Mouse (Mus musculus) heart, postnatal 25 days (tissue): ENCODE data around the gene Mst1. TPM values are rescaled to one million over a fixed set of nuclear protein-coding genes. Genes with fewer than 3 reads are reported as not detected.

Source experiments
- DNase-seq: peaks from one replicate; pipeline ENCODE4 v3.0.0; 2022; ENCODE audit warnings: low spot score
- intact Hi-C: fragments of 180-260 bp; cut with DNase I; formaldehyde crosslinking; loops from one replicate; pipeline ENCODE4 v1.15.1; 2025
- microRNA-seq: library from miRNA; unstranded; fragments of <30 nt; microRNA quantifications from one replicate; pipeline ENCODE4 v1.2.0, GENCODE M21; 2022
- total RNA-seq, 2 experiments: library from RNA; stranded (reverse); gene quantifications; 2 replicates each; pipeline ENCODE4 v1.2.3; 2021

Gene Mst1
- total RNA-seq, 2 experiments from 2014 or later: not detected

DNA sequence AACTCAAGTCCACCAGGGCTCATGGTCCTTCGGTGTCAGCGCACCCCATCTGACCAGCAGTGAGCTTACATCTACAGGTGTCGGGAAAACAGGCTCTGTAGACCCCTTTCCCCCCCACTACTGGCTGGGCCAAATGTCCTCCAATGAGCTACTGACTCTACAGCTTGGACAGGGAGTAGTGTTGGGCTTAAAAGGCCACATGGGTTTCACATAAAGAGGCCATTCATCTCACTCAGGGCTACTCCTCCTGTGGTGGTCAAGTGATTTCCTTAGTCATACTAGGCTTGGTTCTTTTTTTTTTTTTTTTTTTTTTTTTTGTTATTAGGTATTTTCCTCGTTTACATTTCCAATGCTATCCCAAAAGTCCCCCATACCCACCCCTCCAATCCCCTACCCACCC lies 43.7 kb downstream of the Mst1 start:
- intact Hi-C loops: no loop called here
- DNase-seq: no peak

DNA sequence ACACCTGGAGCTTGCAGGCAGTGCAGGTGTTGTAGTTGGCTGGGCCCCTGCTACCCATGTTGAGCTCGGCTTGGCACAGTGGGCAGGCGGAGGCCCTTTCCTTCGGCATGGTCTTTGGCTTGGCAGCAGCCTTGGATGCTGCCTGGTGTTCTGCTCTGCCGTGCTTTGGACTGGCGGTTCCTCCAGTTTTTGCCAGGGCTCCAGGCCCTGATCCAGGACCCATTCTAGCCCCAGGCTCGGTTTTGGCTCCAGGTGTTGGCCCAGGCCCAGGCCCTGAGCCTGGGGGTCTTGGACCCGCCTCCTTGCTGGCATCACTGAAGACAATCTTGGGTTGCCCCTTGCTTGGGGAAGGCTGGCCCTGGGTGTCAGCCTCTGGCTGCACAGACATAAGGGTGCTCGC lies 45.5 kb downstream of the Mst1 start:
- DNase-seq: no peak
- intact Hi-C loops: no loop called here

DNA sequence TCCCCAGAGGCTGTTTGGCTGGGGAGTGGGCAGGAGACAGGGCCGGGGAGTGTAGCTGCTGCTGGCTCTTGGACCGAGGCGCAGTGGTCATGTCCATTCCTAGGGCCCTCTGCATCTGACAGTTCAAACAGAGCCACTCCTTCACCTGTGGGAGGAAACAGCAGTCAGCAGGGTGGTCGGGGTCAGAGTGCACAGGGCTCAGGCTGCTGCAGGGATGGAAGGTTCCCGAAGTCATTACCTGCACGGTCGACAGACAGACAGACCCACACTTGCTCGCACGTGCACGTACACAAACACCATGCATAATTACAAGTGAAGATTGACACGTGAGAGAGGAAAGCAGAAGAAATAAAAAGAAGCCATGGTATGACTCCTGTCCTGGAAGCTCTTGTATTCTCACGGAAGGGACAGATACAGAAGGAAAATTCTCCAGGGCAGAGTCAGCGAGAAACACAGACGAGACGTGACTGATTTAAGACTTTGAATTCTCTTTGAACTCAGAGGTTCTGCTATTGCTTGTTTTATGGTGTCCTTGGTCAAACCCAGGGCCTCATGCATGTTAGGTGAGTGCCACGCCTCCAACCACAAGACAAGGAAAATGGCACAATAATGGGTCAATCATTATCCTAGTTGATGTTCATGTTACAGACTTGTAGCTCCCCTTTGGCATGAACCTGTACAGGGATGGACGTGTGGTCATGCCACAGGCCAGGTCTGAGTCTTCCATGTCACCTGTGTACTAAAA lies 46.4 kb downstream of the Mst1 start:
- intact Hi-C loops: no loop called here
- DNase-seq: no peak

DNA sequence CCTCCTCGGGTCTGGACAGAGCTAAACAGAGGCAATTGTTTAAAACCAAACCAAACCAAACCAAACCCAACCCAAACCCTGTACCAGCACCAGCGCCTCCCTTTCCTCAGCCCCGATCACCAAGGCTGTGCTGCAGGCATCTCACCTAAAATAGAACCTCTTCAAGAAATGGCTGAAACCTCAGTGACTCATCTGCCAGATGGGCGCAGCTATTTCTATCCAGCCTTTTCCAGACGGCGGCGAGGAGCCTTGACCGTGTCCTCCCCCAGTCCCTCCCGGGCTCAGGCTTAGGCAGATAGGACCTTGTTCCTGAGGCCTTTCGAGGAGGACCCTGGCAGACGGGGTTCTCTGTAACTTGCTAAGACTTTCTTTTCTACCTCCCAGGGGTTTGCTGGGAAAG lies 48.0 kb downstream of the Mst1 start:
- no peak for DNase-seq
- intact Hi-C loops: no loop called here

DNA sequence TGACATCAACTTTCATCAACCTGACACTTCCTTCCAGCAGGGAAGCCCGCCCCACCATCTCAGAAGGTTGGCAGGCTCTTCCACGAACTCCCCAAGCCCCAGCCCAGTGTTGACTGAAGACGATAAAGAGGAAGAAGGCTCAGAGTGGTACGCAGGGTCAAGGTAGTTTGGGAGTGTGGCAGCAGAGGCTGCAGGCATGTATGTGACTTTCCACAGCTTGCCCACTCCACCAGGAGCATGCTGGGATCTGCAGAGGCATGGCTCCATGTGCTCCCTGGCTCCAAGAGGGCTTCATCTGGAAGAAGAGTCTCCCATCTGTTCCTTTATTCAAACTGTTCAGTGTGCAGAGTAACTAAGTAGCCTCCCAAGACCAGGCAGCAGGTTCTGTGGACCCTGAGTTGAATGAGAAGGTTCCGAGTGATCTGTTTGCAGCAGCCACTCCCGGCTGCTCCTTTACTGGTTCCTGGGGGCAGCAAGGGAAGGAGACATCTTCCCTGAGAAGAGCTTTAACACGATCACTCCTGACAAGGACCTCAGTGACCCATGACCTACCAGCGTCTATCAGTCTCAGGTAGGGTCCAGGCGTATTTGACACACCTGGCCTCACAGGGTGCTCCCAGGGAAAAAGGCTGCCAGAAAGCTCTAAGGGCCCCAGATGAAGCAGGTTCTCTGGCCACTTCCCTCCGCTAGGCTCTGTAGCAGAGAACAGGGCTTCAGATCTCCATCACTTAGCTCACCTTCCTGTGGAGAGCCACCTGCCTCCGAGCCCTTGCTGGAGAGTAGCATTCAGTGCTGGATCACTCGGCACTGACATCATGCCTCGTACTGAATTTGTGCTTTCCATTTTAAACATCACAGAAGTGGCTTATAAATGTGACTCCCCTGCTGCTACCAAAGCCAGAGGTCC lies 49.1 kb downstream of the Mst1 start:
- no peak for DNase-seq
- intact Hi-C loops: no loop called here

DNA sequence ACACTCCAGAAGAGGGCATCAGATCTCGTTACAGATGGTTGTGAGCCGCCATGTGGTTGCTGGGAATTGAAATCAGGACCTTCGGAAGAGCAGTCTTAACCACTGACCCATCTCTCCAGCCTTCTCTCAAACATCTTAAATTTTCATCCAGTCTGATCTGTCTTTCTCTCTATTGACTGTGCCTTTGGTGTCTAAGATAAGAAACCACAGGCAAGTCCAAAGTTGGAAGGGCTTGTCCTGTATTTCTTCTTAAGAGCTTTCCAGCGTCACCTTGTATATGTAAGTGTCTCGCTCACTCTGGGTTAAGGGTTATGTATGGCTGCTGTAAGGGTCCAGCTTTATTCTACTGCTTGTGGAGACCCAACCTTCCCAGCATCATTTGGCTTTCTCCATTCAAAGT lies 51.3 kb downstream of the Mst1 start:
- no peak for DNase-seq
- intact Hi-C loops: no loop called here

DNA sequence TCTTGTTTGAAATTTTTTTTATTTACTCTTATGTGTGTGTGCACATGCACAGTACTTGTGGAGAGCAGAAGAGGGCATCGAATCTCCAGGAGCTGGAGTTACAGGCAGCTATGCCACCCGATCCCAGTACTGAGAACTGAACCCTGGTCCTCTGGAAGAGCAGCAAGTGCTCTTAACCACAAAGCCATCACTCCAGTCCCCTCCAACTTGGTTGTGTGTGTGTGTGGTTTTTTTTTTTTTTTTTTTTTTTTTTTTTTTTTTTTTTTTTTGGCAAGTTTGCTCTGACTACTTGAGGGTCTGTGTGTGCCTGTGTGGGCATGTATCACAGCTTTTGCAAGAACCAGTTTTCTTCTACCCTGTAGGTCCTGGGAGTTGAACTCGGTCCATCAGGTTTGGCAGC lies 52.1 kb downstream of the Mst1 start:
- intact Hi-C loops: no loop called here
- no peak for DNase-seq

DNA sequence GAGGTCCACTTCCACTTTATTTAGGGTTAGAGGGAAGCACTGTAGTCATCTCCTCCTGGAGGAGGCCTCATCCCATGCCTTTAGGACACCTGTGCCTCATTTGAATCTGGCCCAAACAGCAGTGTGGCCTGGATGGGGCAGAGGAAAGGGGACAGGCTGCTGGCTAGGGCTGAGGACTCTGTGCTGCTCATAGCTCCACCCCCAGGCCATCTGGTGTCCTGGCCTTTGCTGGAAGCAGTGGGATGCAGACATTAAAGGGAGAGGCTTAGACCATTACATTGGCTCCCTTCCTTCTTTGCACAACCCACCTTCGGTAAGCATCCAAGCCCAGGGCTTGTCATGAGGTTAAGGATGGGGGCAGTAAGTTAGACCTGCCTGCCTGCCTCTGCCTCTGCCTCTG lies 53.2 kb downstream of the Mst1 start:
- intact Hi-C loops: no loop called here
- DNase-seq: no peak

Small RNA genes lying within 50 kb of the gene (microRNA-seq; reads per million reads assigned to microRNA genes)
- gene Gm47303 (not detected), gene Mir7088 (not detected)

Other genes starting within 250 kb of the Mst1 start
- gene Rbm6, start 207.2 kb upstream of the Mst1 start, total RNA-seq: 10 to 100 TPM; 29.9 to 30.3 TPM
- gene Mon1a, start 192.3 kb upstream of the Mst1 start, total RNA-seq: 10 to 100 TPM; 10.8 to 11.2 TPM
- gene Mst1r, start 173.6 kb upstream of the Mst1 start, total RNA-seq: 1 to 10 TPM; 2.4 to 3.4 TPM
- not detected for gene Actl11, start 152.0 kb upstream of the Mst1 start, total RNA-seq
- not detected for gene Camkv, start 144.8 kb upstream of the Mst1 start, total RNA-seq
- under 1 TPM; 0.59 to 0.73 TPM for gene Traip, start 130.3 kb upstream of the Mst1 start, total RNA-seq
- 10 to 100 TPM; 12.0 to 14.9 TPM for gene Uba7, start 104.9 kb upstream of the Mst1 start, total RNA-seq
- under 1 TPM in 1 of 2 experiments, not detected in 1; 0.60 TPM for gene Gm20661, start 97.4 kb upstream of the Mst1 start, total RNA-seq
- gene Inka1, start 94.6 kb upstream of the Mst1 start, total RNA-seq: 10 to 100 TPM in 1 of 2 experiments, 1 to 10 TPM in 1; 9.9 to 11.1 TPM
- gene Cdhr4, start 87.9 kb upstream of the Mst1 start, total RNA-seq: 1 to 10 TPM in 1 of 2 experiments, under 1 TPM in 1; 0.87 to 1.0 TPM
- 1 to 10 TPM; 1.1 to 1.4 TPM for gene Gm20662, start 84.1 kb upstream of the Mst1 start, total RNA-seq
- gene Ip6k1, start 77.9 kb upstream of the Mst1 start, total RNA-seq: 10 to 100 TPM; 44.8 TPM
- 10 to 100 TPM in 1 of 2 experiments, 1 to 10 TPM in 1; 9.4 to 10.7 TPM for gene Gmppb, start 31.2 kb upstream of the Mst1 start, total RNA-seq
- gene Amigo3, start 27.3 kb upstream of the Mst1 start, total RNA-seq: 1 to 10 TPM; 1.8 TPM
- gene Rnf123, start 2.9 kb downstream of the Mst1 start, total RNA-seq: 100 to 1,000 TPM in 1 of 2 experiments, 10 to 100 TPM in 1; 90.1 to 112 TPM
- 10 to 100 TPM; 43.1 to 45.4 TPM for gene Apeh, start 14.2 kb downstream of the Mst1 start, total RNA-seq
- gene Bsn, start 109.9 kb downstream of the Mst1 start, total RNA-seq: under 1 TPM; 0.03 TPM
- 100 to 1,000 TPM; 328 to 348 TPM for gene Dag1, start 183.5 kb downstream of the Mst1 start, total RNA-seq
- gene Nicn1, start 210.0 kb downstream of the Mst1 start, total RNA-seq: 10 to 100 TPM; 20.3 to 24.2 TPM
- gene Amt, start 216.4 kb downstream of the Mst1 start, total RNA-seq: 1 to 10 TPM; 4.9 to 6.6 TPM
- gene Rhoa, start 225.7 kb downstream of the Mst1 start, total RNA-seq: 100 to 1,000 TPM; 225 to 248 TPM
- 10 to 100 TPM; 39.2 to 47.2 TPM for gene Tcta, start 225.7 kb downstream of the Mst1 start, total RNA-seq